Mouse (Mus musculus) kidney, postnatal 36 days (tissue): ENCODE measurements around the gene Slamf1.

Experiments used
- DNase-seq, 2 experiments: peaks; one replicate each; pipeline ENCODE4 v3.0.0; 2021 to 2022; ENCODE audit warnings: mixed read lengths in 2 of 2

The Slamf1 gene

DNA sequence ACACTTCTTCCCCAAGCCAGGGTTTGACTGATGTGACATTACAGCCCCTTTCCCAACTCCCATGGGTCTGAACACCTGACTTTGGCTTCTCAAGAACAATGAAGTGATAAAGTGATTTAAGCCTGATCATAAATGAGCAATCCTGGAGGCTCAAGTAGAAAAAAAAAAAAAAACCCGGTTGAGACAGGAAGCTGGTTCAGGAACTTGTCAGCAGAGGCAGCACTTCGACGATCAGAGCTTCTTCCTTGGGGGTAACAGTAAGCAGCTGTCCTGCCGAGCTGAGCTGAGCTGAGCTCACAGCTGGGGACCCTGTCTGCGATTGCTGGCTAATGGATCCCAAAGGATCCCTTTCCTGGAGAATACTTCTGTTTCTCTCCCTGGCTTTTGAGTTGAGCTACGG is at the start of gene Slamf1:
Slamf1 (plus strand) TSS at position 230 of the 400 bp plus-strand sequence.
- DNase-seq, result no peak

DNA sequence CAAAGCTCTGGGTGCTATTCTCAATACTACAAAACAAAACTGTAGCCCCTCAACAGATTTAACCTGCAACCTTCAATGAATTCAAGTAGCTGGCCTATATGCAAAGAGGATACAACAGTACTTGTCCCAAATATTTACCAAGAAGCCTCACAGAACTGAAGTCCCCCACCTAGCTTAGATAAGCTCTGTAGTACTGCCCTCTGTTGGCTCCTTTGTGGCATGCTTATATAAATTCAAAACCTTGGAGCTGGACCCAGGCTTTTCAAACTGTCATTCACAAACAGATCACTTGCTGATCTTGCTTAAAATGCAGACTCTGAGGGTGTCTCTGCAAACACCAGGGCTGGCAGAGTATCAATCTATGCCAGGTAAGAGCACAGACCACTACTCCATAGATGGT is 35.7 kb upstream of the Slamf1 start:
- DNase-seq, result no peak

DNA sequence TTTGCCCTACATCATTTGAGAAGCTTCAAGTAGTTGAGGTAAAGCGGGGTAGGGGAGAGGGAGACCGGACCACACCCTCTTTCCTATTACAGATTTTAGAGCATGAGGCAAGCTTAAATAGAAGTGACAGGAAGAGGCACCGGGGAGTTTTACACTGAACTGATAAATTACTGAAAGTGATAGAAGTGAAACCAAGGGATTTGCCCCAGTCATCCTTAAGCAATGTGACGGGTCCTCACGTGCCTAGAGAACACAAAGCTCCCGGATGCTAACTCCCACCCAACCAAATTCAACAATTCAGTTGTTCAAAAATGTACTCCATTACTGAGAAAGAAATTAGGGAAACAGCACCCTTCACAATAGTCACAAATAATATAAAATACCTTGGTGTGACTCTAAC is 32.0 kb upstream of the Slamf1 start:
- no peak for DNase-seq

DNA sequence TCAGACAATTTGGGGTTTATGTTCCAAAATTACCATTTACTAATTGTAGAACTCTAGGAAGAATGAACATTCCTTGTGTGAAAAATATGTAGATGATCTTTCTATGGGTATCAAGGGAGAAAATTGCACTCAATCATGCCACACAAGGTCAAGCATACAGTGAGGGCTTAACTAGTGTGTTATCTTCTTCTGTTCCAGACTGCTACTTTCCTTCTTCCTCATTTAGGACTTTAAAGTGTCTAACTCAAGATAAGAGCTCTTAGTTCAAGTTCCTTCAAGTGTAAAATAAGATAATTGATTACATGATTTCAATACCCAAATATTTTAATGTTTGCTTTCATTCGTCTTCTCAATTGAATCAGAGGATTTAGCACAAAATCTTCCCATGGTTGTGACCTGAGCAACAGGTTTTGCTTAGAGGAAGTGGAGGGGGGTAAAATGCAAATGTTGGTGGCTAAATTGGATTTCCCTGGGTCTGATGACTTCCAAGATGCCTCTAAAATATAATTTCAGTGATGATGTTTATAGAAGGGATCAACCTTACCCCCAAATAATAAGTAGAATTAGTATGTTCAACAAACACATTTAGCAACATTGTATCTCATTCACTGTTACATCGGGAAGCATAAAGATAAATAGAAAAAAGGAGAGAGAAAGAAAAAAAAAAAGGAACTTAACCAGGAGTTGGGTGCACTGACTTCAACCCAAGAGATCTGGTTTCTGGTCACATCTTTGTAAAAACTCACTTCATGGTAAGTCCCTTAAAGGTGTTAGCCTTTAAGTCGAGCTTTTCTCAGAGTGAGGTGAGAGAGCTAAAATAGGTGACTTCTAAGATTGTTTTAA is 18.6 kb upstream of the Slamf1 start:
- no peak for DNase-seq

DNA sequence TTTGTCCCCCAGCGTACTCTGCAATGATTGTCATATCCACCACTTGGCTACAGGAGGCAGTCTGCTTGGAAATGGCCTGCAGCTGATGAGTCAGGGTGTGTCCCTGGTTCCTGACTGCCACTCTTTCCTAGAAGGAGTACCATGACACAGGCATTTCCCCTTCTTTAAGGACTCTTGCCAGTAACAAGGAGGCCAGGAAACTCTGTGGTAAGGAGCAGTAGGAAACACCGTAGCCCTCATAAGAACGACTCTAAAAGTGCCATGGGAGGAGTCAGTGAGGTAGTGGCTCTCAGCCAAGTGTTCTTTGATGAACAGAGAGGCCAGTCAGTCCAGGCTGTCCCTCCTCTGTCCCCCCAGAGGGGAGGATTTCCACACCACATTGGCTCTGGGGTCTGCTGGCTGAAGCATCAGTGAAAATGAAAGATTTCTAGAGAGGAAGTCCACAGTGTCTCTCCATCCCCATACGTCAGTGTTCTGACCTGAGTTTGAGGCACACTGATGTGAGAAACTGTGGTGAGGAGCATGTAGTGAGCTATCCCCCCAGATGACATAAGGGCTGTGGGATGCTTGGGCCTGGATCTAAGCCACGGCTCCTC is 5.0 kb upstream of the Slamf1 start:
- DNase-seq, result no peak

DNA sequence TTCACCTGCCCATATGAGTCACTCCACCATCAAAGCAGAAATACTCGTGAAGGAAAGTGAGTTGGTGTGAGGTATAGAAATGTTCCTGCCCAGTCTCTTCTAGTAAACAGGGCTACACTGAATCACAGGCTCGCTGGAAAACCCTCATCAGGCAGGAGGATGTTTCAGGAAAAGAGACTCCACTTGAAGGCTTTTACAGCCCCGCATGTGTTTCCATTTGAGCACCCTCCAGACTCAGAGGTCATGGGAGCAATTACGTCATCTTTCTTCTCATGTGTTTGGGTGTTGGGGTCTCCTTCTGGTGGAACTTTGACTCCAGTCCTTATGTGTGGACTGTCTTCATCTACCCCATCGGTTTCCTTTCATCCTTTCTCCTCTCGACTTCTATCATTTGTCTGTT is 4.1 kb downstream of the Slamf1 start:
- no peak for DNase-seq

DNA sequence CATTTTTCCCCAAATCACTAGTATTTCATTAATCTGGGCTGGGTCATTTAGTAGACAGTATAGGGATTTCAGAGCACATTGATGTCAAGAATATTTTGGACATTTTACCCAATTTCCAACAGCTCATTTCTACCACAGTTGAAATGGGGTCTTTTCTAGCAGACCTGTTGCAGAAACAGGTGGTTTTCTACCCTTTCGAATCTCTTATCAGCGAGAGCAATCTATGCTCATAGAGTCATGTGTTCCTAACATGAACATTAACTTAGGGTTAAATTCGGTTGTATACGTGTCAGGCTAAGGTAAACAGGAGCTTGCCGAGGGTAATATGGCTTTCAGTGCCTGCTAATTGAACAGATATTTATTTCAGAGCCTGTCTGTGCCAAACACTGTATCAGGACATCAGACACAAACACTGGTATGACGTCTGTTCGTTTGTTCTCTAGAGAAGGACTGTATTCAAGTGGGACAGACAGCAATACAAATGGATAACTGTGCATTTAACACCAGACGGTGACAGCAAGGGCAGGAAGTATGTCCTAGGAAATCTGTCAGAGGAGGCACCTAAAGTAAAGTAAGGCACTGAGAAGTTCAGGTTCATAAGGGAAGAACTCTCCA is 5.3 kb downstream of the Slamf1 start:
- DNase-seq, result no peak

DNA sequence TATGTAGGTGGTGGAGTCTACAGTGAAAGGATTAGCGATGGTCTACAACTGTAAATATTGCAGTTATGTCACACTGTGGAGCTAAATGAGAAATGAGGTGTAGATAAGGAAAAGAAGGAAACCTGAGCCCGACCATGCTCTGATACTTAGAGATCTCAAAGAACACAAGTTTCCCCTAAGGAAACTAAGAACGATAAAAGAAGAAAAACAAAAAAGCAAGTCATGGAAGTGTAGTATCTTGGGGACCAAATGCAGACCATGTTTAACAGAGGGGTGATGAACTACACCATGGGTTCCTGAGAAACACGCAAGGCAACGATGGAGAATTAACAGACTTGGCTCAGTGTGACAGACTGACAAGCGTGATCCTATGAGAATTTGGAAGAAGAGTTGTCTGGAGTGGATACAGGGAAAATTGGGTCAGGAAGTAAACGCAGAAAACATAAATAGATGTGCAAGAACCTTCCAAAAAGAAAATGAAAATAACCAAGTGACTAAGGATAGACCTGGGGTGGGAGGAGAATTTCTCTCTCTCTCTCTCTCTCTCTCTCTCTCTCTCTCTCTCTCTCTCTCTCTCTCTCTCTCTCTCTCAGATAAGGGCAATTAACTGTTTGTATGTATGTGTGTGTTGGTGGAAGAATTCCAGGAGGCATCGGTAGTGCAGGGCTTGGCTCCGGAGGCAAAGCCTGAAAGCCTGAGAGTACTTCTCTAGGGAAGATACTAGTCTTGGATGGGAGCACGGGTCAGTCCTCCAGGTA is 6.5 kb downstream of the Slamf1 start:
- no peak for DNase-seq

DNA sequence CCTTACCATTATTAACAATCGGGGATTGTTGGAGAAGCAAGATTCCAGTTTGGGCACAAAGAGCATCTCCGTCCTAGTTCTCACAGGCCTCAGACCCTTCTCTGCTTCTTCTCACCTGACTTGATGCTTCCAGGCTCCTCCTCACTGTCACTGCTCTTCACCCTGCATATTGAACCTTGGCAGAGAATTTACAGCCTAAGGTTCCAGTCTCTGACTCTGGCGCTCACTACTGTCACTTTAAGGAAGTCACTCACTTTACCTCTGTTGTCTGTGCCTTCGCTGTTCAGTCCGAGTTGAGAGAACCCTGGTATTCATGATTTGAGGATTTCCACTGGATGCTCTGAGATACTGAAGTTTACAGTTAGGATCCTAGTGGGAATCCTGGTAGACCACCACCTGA is 7.3 kb downstream of the Slamf1 start:
- DNase-seq, result no peak

DNA sequence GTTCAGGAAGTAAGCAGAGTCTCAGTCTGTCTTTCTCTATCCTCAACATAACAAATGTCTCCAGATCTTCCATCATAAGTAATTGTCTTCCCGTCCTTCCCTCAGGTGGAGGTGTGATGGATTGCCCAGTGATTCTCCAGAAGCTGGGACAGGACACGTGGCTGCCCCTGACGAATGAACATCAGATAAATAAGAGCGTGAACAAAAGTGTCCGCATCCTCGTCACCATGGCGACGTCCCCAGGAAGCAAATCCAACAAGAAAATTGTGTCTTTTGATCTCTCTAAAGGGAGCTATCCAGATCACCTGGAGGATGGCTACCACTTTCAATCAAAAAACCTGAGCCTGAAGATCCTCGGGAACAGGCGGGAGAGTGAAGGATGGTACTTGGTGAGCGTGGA is 7.8 kb downstream of the Slamf1 start:
- no peak for DNase-seq

DNA sequence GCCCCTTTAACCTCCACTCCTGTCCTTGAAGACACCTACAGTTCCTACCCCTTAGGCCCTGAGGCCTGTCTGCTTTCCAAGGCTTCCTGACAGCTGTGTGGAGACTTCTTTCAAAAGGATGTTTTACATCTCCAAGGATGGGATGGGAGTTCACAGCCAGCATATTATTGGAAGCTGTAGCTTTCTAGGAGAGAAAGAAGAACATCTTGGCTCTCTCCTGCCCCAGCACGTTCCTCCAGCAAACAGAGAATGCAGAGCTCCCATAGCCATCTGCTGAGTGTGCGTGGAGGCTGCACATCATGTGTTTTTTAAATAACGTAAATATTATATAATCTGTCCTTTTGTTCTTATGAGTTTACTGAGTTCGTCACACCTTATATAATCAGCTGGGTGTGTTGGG is 8.9 kb downstream of the Slamf1 start:
- no peak for DNase-seq

DNA sequence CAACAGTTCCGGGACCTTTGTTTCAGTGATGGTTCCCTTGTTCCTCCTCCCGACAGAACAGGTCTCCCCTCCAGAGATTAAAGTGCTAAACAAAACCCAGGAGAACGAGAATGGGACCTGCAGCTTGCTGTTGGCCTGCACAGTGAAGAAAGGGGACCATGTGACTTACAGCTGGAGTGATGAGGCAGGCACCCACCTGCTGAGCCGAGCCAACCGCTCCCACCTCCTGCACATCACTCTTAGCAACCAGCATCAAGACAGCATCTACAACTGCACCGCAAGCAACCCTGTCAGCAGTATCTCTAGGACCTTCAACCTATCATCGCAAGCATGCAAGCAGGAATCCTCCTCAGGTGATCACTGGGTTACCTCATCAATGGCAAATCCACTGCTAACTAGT is 10.1 kb downstream of the Slamf1 start:
- DNase-seq, result no peak

DNA sequence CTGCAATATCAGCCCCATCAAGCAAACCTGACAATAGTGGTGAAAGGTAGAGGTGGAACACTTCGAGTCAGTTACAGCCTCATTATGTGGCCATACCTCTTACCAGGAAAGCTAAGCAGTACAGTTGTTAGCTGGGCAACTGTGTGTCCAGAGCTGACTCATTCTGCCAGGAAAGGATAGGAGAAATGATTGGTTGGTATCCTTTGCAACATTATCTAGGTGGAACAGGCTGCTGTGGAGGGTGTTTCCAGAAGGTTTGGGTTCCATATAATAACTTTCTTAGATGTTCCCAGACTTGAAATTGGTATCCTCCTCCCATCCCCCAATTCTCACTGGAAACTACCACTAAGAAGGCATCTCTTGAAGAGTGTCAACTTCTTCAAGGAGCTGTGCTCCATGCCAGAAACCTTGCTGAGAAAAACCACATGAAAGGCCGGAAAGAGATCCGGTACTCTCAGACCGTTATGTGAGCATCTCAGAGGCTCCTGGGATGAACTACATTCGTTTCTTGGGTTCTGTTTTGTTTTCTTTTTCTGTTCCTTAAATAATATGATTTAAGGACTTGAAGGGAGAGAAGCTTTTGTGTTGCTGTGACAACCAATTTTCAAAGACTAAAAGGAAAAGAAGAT is 15.5 kb downstream of the Slamf1 start:
- DNase-seq, result no peak

DNA sequence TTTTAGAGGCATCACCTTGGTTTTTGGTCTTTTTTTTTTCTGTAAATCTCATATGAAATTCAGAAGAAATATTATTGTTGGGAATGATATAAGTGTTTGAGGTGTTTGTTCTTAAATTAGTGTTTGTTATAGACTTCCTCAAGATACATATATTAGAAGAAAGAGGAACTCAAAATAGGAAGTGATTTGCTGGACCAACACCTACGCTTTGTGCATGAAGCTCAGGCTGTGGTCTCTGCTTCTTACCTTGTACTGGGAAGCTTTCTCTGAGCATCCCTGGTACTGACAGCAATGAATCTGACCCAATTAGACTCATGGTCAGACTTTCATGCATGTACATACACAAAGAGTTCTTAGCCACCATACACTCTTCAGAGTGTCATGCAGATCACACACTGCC is 18.9 kb downstream of the Slamf1 start:
- no peak for DNase-seq

DNA sequence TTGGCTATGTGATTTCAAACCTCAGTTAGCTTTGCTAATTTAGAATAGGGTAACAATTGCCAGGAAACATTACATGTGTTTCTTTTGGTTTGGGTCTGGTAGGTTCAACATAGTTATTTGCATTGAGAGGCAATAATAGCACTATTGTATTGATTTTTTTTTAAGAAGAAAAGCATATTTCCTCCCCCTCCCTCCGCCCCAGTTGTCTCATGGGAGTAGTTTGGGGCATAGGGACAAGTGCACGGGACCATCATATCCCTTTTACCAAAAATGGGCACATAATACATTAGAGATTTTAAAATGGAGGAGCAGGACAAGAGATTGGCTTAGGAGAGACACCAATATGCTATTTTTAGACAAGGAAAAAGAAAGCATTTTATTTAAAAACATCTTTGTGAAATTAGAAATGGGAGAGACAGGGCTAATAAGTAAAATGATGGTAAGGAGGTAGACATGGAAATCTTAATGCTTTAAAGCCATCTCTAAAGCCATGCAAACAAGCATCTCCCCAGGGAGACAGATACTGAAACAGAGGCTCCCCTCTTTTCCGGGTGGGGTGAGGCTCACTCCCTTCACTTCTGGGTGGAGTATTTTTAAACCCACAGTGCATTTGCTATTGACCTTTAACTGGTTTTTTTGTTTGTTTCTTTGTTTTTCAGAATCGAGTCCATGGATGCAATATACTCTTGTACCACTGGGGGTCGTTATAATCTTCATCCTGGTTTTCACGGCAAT is 20.5 kb downstream of the Slamf1 start:
- DNase-seq, result no peak

DNA sequence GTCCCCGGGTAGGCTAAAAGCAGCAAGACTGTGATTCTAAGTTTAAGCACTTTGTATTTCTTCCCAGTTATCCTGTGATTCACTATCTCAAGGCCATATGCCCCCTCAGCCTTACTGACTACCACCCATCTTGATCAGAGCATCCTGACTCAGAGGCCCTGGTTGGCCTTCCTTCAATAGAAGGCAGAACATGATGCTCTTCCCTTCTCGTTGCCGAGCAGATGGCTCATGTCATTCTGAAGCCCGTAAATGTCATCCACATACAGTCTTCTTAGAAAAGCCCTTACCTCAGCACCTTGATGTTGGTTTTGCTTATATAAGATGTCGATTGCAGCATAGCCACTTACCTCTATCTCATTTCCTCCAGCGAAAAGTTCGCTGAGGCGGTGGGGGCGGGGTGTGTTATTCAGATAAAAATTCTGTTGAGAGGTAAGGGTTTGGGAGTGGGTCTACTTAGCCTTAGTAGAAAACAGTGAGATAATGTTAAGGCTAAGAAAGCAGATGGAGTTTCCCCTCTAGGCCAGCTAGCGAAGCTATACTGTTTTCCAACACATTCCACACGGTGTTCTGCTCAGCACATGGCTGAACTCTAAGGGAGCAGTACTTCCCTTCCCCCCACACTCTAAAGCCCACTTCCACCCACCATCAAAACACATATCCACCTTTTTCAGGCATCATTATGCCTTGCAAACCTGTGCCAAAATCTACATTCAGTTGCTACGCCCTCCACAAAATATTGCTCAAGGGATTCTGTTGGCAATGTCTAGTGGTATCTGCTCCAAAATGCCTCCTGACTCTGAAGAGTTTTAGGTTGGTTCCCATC is 21.7 kb downstream of the Slamf1 start:
- no peak for DNase-seq

DNA sequence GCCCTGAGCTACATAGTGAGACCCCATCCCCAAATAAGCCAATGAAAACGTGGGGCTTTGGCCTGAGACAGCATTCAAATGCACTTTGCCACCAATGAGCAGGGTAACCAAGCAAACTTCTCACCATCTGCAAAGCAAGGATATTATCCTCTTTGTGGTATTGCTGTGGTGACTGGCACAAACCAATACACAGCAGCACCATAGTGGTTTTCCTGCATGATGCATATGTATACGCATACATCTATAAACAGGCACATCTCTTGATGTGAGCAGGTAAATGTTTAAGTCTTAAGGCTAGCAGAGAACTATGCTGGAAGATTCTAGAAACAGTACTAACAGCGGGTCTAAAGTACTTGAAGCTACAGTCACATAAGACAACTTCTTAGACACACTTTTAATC is 22.5 kb downstream of the Slamf1 start:
- no peak for DNase-seq

DNA sequence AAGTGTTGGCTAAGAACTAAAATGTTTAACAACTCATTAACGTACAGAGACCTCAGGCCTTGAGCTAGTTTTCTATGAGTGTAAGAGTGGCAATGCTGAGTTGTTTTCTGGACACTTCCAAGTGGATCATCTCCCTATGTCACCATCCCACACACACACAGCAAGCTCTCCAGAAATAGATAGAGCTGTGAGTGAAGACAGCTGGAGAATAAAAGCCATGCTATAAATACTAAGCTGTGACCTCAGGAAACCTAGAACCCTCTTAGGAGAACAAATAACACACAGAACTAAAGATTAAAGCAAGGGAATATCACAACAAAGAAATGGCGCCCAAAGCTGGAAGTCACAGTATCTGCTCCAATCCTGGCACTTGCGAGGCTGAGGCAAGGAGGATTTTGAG is 24.6 kb downstream of the Slamf1 start:
- DNase-seq, result no peak

DNA sequence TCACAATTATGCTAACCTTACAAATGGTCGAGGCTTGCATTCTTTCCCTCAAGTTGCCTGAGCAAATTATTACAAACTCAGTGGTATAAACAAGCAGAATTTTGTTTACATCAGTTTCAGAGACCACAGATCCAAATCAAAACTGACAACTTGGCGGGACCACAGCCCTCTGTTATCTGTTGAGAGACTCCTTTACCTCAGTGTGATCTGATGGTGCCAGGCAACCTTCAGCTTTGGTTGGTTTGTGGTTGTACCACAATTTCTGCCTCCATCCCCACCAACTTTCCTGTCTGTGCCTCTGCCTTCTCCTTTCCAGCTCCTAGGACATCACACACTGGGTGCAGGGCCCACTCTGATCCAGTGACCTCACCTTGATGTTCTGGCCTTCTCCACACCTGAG is 29.3 kb downstream of the Slamf1 start:
- no peak for DNase-seq

DNA sequence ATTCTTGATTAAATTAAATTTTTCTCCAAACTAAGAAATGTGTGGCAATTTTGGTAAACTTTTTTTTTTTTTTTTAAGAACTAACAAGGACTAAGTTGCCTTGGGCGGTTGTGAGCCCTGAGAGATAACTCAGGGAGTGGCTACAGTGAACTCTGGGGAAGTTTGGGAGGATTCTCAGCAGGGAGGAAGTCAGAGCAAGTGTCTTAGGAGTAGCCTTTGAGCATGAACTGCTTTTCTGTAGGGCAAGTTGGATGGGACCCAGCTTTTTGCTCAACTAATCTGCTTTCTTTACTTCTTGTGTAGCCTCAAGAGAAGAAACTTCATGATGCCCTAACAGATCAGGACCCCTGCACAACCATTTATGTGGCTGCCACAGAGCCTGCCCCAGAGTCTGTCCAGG is 30.9 kb downstream of the Slamf1 start:
- no peak for DNase-seq

DNA sequence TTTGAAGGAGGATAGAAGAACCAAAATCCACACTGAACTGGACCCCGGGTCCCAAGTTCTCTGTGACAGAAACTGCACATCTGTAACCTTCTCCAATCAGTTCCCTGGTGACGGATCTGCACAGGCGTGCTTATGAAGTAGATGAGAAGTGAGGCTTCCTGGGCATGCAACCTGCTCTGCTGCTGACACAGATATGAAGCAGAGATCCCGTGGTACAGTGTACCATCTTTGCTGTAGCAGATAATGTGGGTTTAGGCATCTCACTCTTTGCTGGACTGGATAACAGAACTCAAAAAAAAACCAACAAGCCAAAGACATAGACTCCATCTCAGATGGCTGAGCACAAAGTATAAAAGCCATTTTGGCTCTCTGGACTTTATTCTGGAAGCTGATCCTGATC is 32.7 kb downstream of the Slamf1 start:
- no peak for DNase-seq
